Comparison of ENCODE assay signal across 18 mouse cellular contexts in the genomic region with DNA sequence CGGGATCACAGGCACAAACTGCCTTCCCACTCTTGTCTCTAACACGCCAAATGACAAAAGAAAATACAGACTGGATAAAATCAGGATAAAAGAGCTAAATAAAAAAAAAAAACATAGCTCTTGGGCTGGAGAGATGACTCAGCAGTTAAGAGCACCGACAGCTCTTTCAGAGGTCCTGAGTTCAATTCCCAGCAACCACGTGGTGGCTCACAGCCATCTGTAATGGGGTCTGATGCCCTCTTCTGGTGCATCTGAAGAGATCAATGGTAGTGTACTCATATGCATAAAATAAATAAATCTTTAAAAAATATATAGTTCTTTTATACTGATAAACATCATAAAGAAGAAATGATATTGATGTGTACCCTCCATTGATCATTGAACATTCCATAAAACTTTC. TPM values are rescaled to one million over a fixed set of nuclear protein-coding genes. Genes with fewer than 3 reads are reported as not detected.
DNase-seq lines count a peak whose midpoint lies in the region; ATAC-seq and TF ChIP-seq lines count a peak whose summit lies in the region.
"Had no signal": no experiment of that assay in that cellular context is flagged by ENCODE, and none has a peak within 500 bp of the region (broad histone marks: within the 10 kb centered on the region; RNA-seq: fewer than 3 reads in every experiment).

No protein-coding gene starts in this region.

- no peak overlapping the region for H3K4me3 ChIP-seq in kidney, adult 2 months (ENCODE audit: insufficient read depth, low read depth, low read length)
- no peak overlapping the region for H3K4me3 ChIP-seq in liver, adult 2 months (ENCODE audit: insufficient read depth, low read depth, low read length)
- no peak overlapping the region for H3K4me3 ChIP-seq in liver, embryonic 11.5 days (ENCODE audit: low read depth, low read length)
- no peak overlapping the region for H3K4me3 ChIP-seq in MEL (ENCODE audit: control insufficient read depth in 1 of 2, insufficient read depth in 1 of 2, low read depth in 2 of 2, low read length in 2 of 2)
- no peak overlapping the region for H3K4me3 ChIP-seq in lung, adult 2 months (replicated peaks; ENCODE audit: extremely low read depth, low read depth, low read length)
- H3K4me3 ChIP-seq: embryonic facial prominence, embryonic 10.5 days; forebrain, embryonic 13.5 days; gastrocnemius, adult 2 months; heart, embryonic 12.5 days had no signal

- no peak overlapping the region for H3K9ac ChIP-seq in liver, adult 2 months (ENCODE audit: low read depth, low read length)
- H3K9ac ChIP-seq in liver, embryonic 11.5 days (ENCODE audit: low read depth, low read length) = no peak overlapping the region
- no peak overlapping the region for H3K9ac ChIP-seq in MEL (ENCODE audit: control insufficient read depth, low read depth, low read length, poor library complexity, severe bottlenecking)
- H3K9ac ChIP-seq: forebrain, embryonic 13.5 days; forebrain, postnatal 0 days; heart, embryonic 12.5 days had no signal

- DNase-seq in kidney, adult 2 months = no peak
- DNase-seq in kidney, adult 8-10 months = no peak
- no peak for DNase-seq in liver, adult 2 months (ENCODE audit: extremely low read depth, low read depth, low spot score)
- no peak for DNase-seq in liver, embryonic 11.5 days (ENCODE audit: low spot score)
- no peak for DNase-seq in MEL (ENCODE audit: low read depth, low spot score)
- no peak for DNase-seq in lung, adult 2 months
- DNase-seq in cerebellum, postnatal 4 days (ENCODE audit: low spot score in 2 of 2) = no peak
- DNase-seq: adrenal gland, adult 2 months; adrenal gland, postnatal 25 days; cerebellum, adult 18-20 months; cerebellum, adult 9-11 months; cerebellum, postnatal 36 days; forebrain, postnatal 0 days; gastrocnemius, adult 2 months; gastrocnemius, postnatal 25 days had no signal

- H3K27ac ChIP-seq in kidney, adult 2 months (ENCODE audit: insufficient read depth, low read depth, low read length) = peak overlapping the region; percentile 66; the same call in 1 of the 2 replicates
- H3K27ac ChIP-seq in liver, adult 2 months (replicated peaks; ENCODE audit: insufficient read depth, low read depth, low read length) = peak overlapping the region; percentile 77
- H3K27ac ChIP-seq in liver, embryonic 11.5 days (ENCODE audit: low read depth, low read length) = no peak overlapping the region
- no peak overlapping the region for H3K27ac ChIP-seq in MEL (ENCODE audit: control insufficient read depth, low read depth, low read length)
- H3K27ac ChIP-seq: embryonic facial prominence, embryonic 10.5 days; forebrain, embryonic 13.5 days; gastrocnemius, adult 2 months had no signal

- no peak for TF ChIP-seq POLR2A in kidney, adult 2 months (IDR thresholded peaks at IDR 0.05; ENCODE audit: low read depth, low read length)
- TF ChIP-seq POLR2A in liver, adult 2 months (IDR thresholded peaks at IDR 0.05; ENCODE audit: extremely low read depth, insufficient read depth, low read length) = no peak
- TF ChIP-seq POLR2A in MEL (IDR thresholded peaks at IDR 0.05; ENCODE audit: control insufficient read depth in 1 of 2, insufficient read depth in 1 of 2, low read depth in 1 of 2, low read length in 2 of 2, poor library complexity in 1 of 2) = no peak
- no peak for TF ChIP-seq POLR2A in lung, adult 2 months (IDR thresholded peaks at IDR 0.05; ENCODE audit: borderline replicate concordance, extremely low read depth, low read depth, low read length)

- no peak for ATAC-seq in liver, embryonic 11.5 days (replicated peaks; ENCODE audit: low FRiP score)
- ATAC-seq: forebrain, embryonic 13.5 days; forebrain, postnatal 0 days had no signal

- H3K9me3 ChIP-seq in liver, embryonic 11.5 days (ENCODE audit: control insufficient read depth, low read length) = no peaks in the 10 kb centered on the region
- no peaks in the 10 kb centered on the region for H3K9me3 ChIP-seq in MEL (replicated peaks; ENCODE audit: insufficient read depth, low read length)
- H3K9me3 ChIP-seq: embryonic facial prominence, embryonic 10.5 days; forebrain, embryonic 13.5 days; heart, embryonic 12.5 days had no signal

- H3K4me1 ChIP-seq in kidney, adult 2 months (ENCODE audit: control insufficient read depth, insufficient read depth, low read length) = peaks cover 13% of the 10 kb centered on the region
- peaks cover 11% of the 10 kb centered on the region for H3K4me1 ChIP-seq in liver, adult 2 months (ENCODE audit: control insufficient read depth, insufficient read depth, low read length)
- H3K4me1 ChIP-seq in liver, embryonic 11.5 days (replicated peaks; ENCODE audit: control insufficient read depth, insufficient read depth, low read length) = peaks cover 12% of the 10 kb centered on the region
- peaks cover 4 to 24% of the 10 kb centered on the region in 2 experiments for H3K4me1 ChIP-seq in MEL (ENCODE audit: control insufficient read depth in 1 of 2, insufficient read depth in 2 of 2, low read length in 2 of 2)
- H3K4me1 ChIP-seq in lung, adult 2 months (ENCODE audit: control insufficient read depth, insufficient read depth, low read length) = peaks cover 3% of the 10 kb centered on the region; the same call in 1 of the 2 replicates

- H3K4me2 ChIP-seq in liver, embryonic 11.5 days = no peak overlapping the region
- H3K4me2 ChIP-seq: forebrain, embryonic 13.5 days; heart, embryonic 12.5 days had no signal

- no peaks in the 10 kb centered on the region for H3K36me3 ChIP-seq in kidney, adult 2 months (ENCODE audit: control insufficient read depth, insufficient read depth, low read length)
- no peaks in the 10 kb centered on the region; the same call in 1 of the 2 replicates for H3K36me3 ChIP-seq in liver, adult 2 months (ENCODE audit: control insufficient read depth, insufficient read depth, low read length)
- no peaks in the 10 kb centered on the region for H3K36me3 ChIP-seq in liver, embryonic 11.5 days (ENCODE audit: control insufficient read depth, insufficient read depth, low read length)
- H3K36me3 ChIP-seq in MEL (ENCODE audit: control insufficient read depth in 1 of 2, insufficient read depth in 2 of 2, low read length in 2 of 2) = peaks cover 1 to 20% of the 10 kb centered on the region in 2 experiments
- H3K36me3 ChIP-seq: heart, embryonic 12.5 days had no signal

- TF ChIP-seq CTCF in kidney, adult 2 months (conservative IDR thresholded peaks at IDR 0.05; ENCODE audit: insufficient read depth, insufficient read length, low read depth, low read length) = no peak
- TF ChIP-seq CTCF in liver, adult 2 months (IDR thresholded peaks at IDR 0.05; ENCODE audit: low read depth, low read length) = no peak
- no peak for TF ChIP-seq CTCF in MEL (IDR thresholded peaks at IDR 0.05 in 2 of 3, conservative IDR thresholded peaks at IDR 0.05 in 1 of 3; ENCODE audit: control insufficient read depth in 1 of 3, insufficient read depth in 1 of 3, low read depth in 2 of 3, low read length in 3 of 3, poor library complexity in 1 of 3, severe bottlenecking in 1 of 3)
- no peak for TF ChIP-seq CTCF in lung, adult 2 months (IDR thresholded peaks at IDR 0.05; ENCODE audit: insufficient read depth, low read length)

- 68% methylated on average over 4 of the region's 4 CpGs for WGBS in kidney, adult 2 months
- 48% methylated on average over 4 of the region's 4 CpGs for WGBS in liver, adult 2 months
- WGBS in liver, embryonic 11.5 days = 73% methylated on average over 4 of the region's 4 CpGs
- 77% methylated on average over 4 of the region's 4 CpGs for WGBS in lung, adult 2 months

- TF ChIP-seq RAD21 in MEL (IDR thresholded peaks at IDR 0.05; ENCODE audit: low read depth, low read length) = no peak

- no peaks in the 10 kb centered on the region for H3K27me3 ChIP-seq in kidney, adult 2 months (replicated peaks; ENCODE audit: control insufficient read depth, insufficient read depth, low read length)
- H3K27me3 ChIP-seq in liver, adult 2 months (ENCODE audit: control insufficient read depth, insufficient read depth, low read length) = no peaks in the 10 kb centered on the region
- no peaks in the 10 kb centered on the region for H3K27me3 ChIP-seq in liver, embryonic 11.5 days (replicated peaks; ENCODE audit: control insufficient read depth, insufficient read depth, low read length)
- no peaks in the 10 kb centered on the region for H3K27me3 ChIP-seq in MEL (ENCODE audit: control insufficient read depth in 1 of 2, insufficient read depth in 2 of 2, low read length in 2 of 2)
- H3K27me3 ChIP-seq: forebrain, embryonic 13.5 days; heart, embryonic 12.5 days had no signal

- peaks cover 4% of the 10 kb centered on the region; the same call in 1 of the 2 replicates for H3K79me2 ChIP-seq in liver, adult 2 months (ENCODE audit: control insufficient read depth, insufficient read depth, low read length)
- peaks cover 20% of the 10 kb centered on the region for H3K79me2 ChIP-seq in MEL (ENCODE audit: control insufficient read depth, insufficient read depth, low read length, poor library complexity)

- no peak for TF ChIP-seq EP300 in MEL (IDR thresholded peaks at IDR 0.05; ENCODE audit: low read depth in 1 of 2, low read length in 2 of 2)

RNA-seq across cellular contexts. Expression of a gene that starts 2.2 kb away (rescaled TPM):
- 6.0 and 7.7 TPM in 2 replicates for polyA plus RNA-seq in kidney, adult 2 months (2012; rRNA removed)
- total RNA-seq in liver, adult 2 months (2014; rRNA removed) = 3.6 and 5.9 TPM in 2 replicates
- polyA plus RNA-seq in liver, adult 2 months (2012; rRNA removed) = 4.6 and 5.0 TPM in 2 replicates
- 28.6 and 32.9 TPM in 2 replicates for polyA plus RNA-seq in liver, embryonic 11.5 days (2014; fragmentation: Nextera tagmentation; extraction: Ambion mirVana)
- total RNA-seq in MEL (2012; rRNA removed) = 29.0 and 31.1 TPM in 2 replicates
- polyA plus RNA-seq in MEL (2012; ENCODE audit: insufficient read depth in 1 of 2, insufficient read length in 2 of 2, low read depth in 1 of 2, low replicate concordance in 2 of 2, missing spikeins in 1 of 2) = 10 to 100 TPM in 1 of 2 experiments, not detected in 1; 47.5 TPM
- polyA plus RNA-seq in lung, adult 2 months (2012; rRNA removed) = 3.9 and 4.7 TPM in 2 replicates

RNA-seq across cellular contexts. Expression of a gene that starts 14.6 kb away (rescaled TPM):
- polyA plus RNA-seq in kidney, adult 2 months (2012; rRNA removed) = 1.6 and 1.8 TPM in 2 replicates
- total RNA-seq in liver, adult 2 months (2014; rRNA removed) = 2.3 and 2.6 TPM in 2 replicates
- 1.5 and 1.9 TPM in 2 replicates for polyA plus RNA-seq in liver, adult 2 months (2012; rRNA removed)
- 9.0 TPM in 2 replicates for polyA plus RNA-seq in liver, embryonic 11.5 days (2014; fragmentation: Nextera tagmentation; extraction: Ambion mirVana)
- 25.1 and 28.3 TPM in 2 replicates for total RNA-seq in MEL (2012; rRNA removed)
- polyA plus RNA-seq in MEL (2012; ENCODE audit: insufficient read depth in 1 of 2, insufficient read length in 2 of 2, low read depth in 1 of 2, low replicate concordance in 2 of 2, missing spikeins in 1 of 2) = 10 to 100 TPM; 22.8 to 74.3 TPM
- polyA plus RNA-seq in lung, adult 2 months (2012; rRNA removed) = 2.1 and 2.3 TPM in 2 replicates

RNA-seq across cellular contexts. Expression of a gene that starts 37.5 kb away (rescaled TPM):
- 323 and 617 TPM in 2 replicates for polyA plus RNA-seq in kidney, adult 2 months (2012; rRNA removed)
- total RNA-seq in liver, adult 2 months (2014; rRNA removed) = 264 and 266 TPM in 2 replicates
- 125 and 171 TPM in 2 replicates for polyA plus RNA-seq in liver, adult 2 months (2012; rRNA removed)
- polyA plus RNA-seq in liver, embryonic 11.5 days (2014; fragmentation: Nextera tagmentation; extraction: Ambion mirVana) = 1,203 and 1,215 TPM in 2 replicates
- total RNA-seq in MEL (2012; rRNA removed) = 745 and 762 TPM in 2 replicates
- polyA plus RNA-seq in MEL (2012; ENCODE audit: insufficient read depth in 1 of 2, insufficient read length in 2 of 2, low read depth in 1 of 2, low replicate concordance in 2 of 2, missing spikeins in 1 of 2) = 100 to 1,000 TPM in 1 of 2 experiments, not detected in 1; 750 TPM
- polyA plus RNA-seq in lung, adult 2 months (2012; rRNA removed) = 31.2 and 68.8 TPM in 2 replicates

RNA-seq across cellular contexts. Expression of a gene that starts 37.6 kb away (rescaled TPM):
- 8.7 and 9.3 TPM in 2 replicates for polyA plus RNA-seq in kidney, adult 2 months (2012; rRNA removed)
- total RNA-seq in liver, adult 2 months (2014; rRNA removed) = 7.1 and 8.3 TPM in 2 replicates
- 4.4 and 6.1 TPM in 2 replicates for polyA plus RNA-seq in liver, adult 2 months (2012; rRNA removed)
- 18.4 and 18.8 TPM in 2 replicates for polyA plus RNA-seq in liver, embryonic 11.5 days (2014; fragmentation: Nextera tagmentation; extraction: Ambion mirVana)
- total RNA-seq in MEL (2012; rRNA removed) = 72.0 and 81.8 TPM in 2 replicates
- polyA plus RNA-seq in MEL (2012; ENCODE audit: insufficient read depth in 1 of 2, insufficient read length in 2 of 2, low read depth in 1 of 2, low replicate concordance in 2 of 2, missing spikeins in 1 of 2) = 100 to 1,000 TPM in 1 of 2 experiments, 10 to 100 TPM in 1; 79.6 to 107 TPM
- polyA plus RNA-seq in lung, adult 2 months (2012; rRNA removed) = 7.7 and 9.0 TPM in 2 replicates

RNA-seq across cellular contexts. Expression of a gene that starts 38.0 kb away (rescaled TPM):
- polyA plus RNA-seq in kidney, adult 2 months (2012; rRNA removed) = 32.2 and 36.3 TPM in 2 replicates
- total RNA-seq in liver, adult 2 months (2014; rRNA removed) = 12.6 and 14.8 TPM in 2 replicates
- polyA plus RNA-seq in liver, adult 2 months (2012; rRNA removed) = 7.4 and 7.5 TPM in 2 replicates
- polyA plus RNA-seq in liver, embryonic 11.5 days (2014; fragmentation: Nextera tagmentation; extraction: Ambion mirVana) = 107 and 110 TPM in 2 replicates
- total RNA-seq in MEL (2012; rRNA removed) = 64.6 and 65.0 TPM in 2 replicates
- polyA plus RNA-seq in MEL (2012; ENCODE audit: insufficient read depth in 1 of 2, insufficient read length in 2 of 2, low read depth in 1 of 2, low replicate concordance in 2 of 2, missing spikeins in 1 of 2) = 100 to 1,000 TPM; 147 to 455 TPM
- 11.1 and 17.5 TPM in 2 replicates for polyA plus RNA-seq in lung, adult 2 months (2012; rRNA removed)

Comparison
In these comparisons a context has a peak if more than half of its experiments do, and no peak if none do; other contexts are left out.
1. H3K27ac ChIP-seq: peak in kidney, adult 2 months (single experiment) and liver, adult 2 months (single experiment); none in liver, embryonic 11.5 days (single experiment) and MEL (single experiment).